Comparison of ENCODE assay signal across 8 mouse cellular contexts in the genomic region with DNA sequence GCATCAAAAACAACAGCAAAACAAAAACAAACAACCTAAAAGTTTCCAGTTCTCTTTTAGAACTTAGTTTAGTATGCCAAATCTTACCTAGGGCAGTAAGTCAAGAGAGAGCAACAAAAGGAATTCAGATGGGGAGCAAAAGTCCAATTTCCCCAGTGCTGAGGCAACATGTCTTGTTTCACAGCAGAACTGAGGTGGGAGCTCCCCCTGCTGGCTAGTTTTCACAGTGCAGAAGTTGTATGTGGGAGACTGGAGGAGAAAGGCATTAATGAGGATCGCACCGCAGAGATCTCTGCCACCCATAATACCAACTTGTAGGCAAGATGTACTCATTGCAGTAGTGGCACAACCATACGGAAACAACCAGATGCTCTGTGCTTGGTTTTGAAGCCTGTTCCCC. TPM values are rescaled to one million over a fixed set of nuclear protein-coding genes. Genes with fewer than 3 reads are reported as not detected.
DNase-seq lines count a peak whose midpoint lies in the region; TF ChIP-seq lines count a peak whose summit lies in the region.

No protein-coding gene starts in this region.

- peak; percentile 91 for DNase-seq in CD4-positive, CD25-positive, alpha-beta regulatory T cell, adult 2 months (ENCODE audit: low read depth, low spot score)
- DNase-seq in NIH3T3 (ENCODE audit: low read depth): peak; percentile 94
- DNase-seq in cerebellum, adult 9-11 months: peak; percentile 72
- DNase-seq in gastrocnemius, postnatal 14 days: peak; percentile 87
- peak; percentile 94 to 96 for DNase-seq in kidney, postnatal 4 days
- DNase-seq in lung, adult 2 months: peak; percentile 89
- DNase-seq in right cerebral cortex, postnatal 25 days: peak; percentile 76
- peak; percentile 78 to 82 for DNase-seq in urinary bladder, postnatal 36 days (ENCODE audit: low spot score in 2 of 2)

- no peak for TF ChIP-seq POLR2A in lung, adult 2 months (IDR thresholded peaks at IDR 0.05; ENCODE audit: borderline replicate concordance, extremely low read depth, low read depth, low read length)

- WGBS in lung, adult 2 months: 38% methylated on average over 3 of the region's 3 CpGs

- peak; percentile 89 for TF ChIP-seq CTCF in lung, adult 2 months (IDR thresholded peaks at IDR 0.05; ENCODE audit: insufficient read depth, low read length)

- no peak overlapping the region for H3K4me3 ChIP-seq in lung, adult 2 months (replicated peaks; ENCODE audit: extremely low read depth, low read depth, low read length)

- intact Hi-C loops in gastrocnemius, postnatal 14 days (cut with DNase I; ENCODE audit: low total_unique reads): loop anchor here (10.0 kb wide), 1 partner anchor 54 kb away; no protein-coding TSS in a partner anchor

- no peaks in the 10 kb centered on the region for H3K4me1 ChIP-seq in lung, adult 2 months (ENCODE audit: control insufficient read depth, insufficient read depth, low read length)

RNA-seq across cellular contexts. Expression of gene Nf1, which starts 58.8 kb away (rescaled TPM):
- 10 to 100 TPM; 21.4 to 22.4 TPM for total RNA-seq in gastrocnemius, postnatal 14 days (2021)
- polyA plus RNA-seq in lung, adult 2 months (2012; rRNA removed): 11.2 and 14.9 TPM in 2 replicates
